Mouse (Mus musculus) neutrophil, adult 59 days (primary cell): ENCODE measurements around the gene Arf6. TPM values are rescaled to one million over a fixed set of nuclear protein-coding genes. Genes with fewer than 3 reads are reported as not detected.

Experiments
- total RNA-seq, 2 experiments: library from RNA; stranded (reverse); gene quantifications; 1 replicate in 1 of 2; 2 replicates in 1 of 2; pipeline ENCODE4 v1.2.4; 2023

Arf6 gene
- total RNA-seq = 100 to 1,000 TPM; 134 to 152 TPM

DNA sequence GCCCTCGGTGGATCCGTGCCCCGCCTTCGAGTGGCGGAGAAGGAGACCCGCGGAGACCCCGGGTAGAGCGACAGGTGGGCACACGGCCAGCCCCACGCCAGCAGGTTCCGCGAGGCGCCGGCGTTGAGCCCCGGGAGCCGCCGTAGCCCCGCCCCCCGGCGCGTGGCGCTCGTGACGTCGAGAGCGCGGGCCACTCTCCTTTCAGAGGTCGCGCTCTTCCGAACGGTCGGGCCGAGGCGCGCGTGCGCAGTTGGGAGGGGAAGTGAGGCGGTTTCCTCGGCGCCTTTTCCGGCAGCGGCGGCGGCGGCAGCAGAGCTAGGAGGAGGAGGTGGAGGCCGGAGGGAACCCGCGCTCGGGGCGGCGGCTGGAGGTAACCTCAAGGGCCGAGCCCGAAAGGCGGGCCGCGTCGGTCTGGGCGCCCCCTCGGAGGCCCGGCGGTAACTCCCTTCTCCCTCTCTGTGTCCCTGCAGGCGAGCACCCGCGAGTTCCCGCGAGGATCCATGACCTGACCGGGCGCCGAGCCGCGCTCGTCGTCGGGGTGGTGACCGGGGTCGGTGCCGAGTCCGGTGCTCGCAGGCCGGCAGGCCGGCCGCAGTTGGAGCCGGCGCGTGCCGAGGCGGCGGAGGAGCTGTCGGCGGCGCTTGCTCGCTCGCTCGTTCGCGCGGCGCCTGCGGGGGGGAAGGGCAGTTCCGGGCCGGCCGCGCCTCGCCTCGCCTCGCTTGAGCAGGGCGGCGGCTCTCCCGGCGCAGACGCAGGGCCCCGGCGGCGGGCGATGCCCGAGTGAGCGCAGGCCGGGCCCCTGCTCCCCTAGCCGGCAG lies at the start of gene Arf6, which contains the start of gene Gm9887:
TSS of gene Arf6 (plus strand) at position 297 of the 818 bp plus-strand sequence.
TSS of gene Gm9887 (minus strand) at position 605 of the 818 bp plus-strand sequence.

DNA sequence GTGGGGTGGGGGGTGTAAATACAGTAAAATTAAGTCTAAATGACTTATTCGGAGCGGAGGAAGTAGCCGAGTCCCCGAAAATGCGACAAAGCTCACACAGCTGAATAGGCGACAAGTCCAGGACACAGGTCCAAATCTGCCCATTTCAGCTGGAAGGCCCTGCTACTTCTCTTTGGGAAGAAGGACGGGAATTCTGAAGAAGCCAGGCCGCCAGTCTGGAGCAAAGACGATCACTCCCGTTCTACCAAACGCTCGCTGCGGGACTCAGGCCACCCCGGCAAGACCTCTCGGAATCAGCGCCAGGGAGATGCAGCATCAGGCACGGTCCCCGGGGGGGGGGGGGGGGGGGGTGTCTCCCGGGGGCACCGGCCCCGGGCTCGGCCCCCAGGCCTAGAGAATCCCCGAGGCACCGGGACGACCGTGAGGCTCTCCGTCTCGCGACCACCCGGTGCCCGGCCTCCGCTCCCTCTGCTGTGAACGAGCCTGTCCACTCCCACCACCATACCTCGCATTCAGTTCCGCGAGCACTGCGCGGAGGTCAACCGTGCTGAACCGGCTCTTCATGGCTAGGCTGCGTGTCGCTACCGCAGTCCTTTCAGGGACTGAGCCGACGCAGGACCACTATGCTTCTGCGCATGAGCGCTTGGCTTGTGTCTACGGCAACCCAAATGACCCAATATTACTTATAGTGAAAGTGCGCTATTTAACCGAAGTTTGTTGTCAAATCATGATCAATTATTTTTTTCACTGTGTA lies 15.2 kb upstream of the Arf6 start, which contains the start of gene Nemf:
TSS of gene Nemf (minus strand) at position 620 of the 754 bp plus-strand sequence.

Other genes with a start within 250 kb of the Arf6 start
- gene Rps29, start 213.0 kb upstream of the Arf6 start, total RNA-seq = 1,000 to 10,000 TPM; 1,464 to 1,683 TPM
- 1 to 10 TPM; 4.1 to 5.5 TPM for gene Lrr1, start 203.3 kb upstream of the Arf6 start, total RNA-seq
- gene Rpl36al, start 188.1 kb upstream of the Arf6 start, total RNA-seq = 100 to 1,000 TPM; 209 to 241 TPM
- 10 to 100 TPM; 27.9 to 31.4 TPM for gene Mgat2, start 188.0 kb upstream of the Arf6 start, total RNA-seq
- 1 to 10 TPM; 3.9 to 7.7 TPM for gene Gm49383, start 175.0 kb upstream of the Arf6 start, total RNA-seq
- 1 to 10 TPM in 1 of 2 experiments, under 1 TPM in 1; 0.82 to 2.5 TPM for gene Dnaaf2, start 173.7 kb upstream of the Arf6 start, total RNA-seq
- gene Gm49384, start 167.9 kb upstream of the Arf6 start, total RNA-seq = 1 to 10 TPM; 4.4 to 6.1 TPM
- 1 to 10 TPM; 8.2 to 8.4 TPM for gene Pole2, start 144.0 kb upstream of the Arf6 start, total RNA-seq
- 1 to 10 TPM in 1 of 2 experiments, under 1 TPM in 1; 0.64 to 1.0 TPM for gene Klhdc1, start 131.0 kb upstream of the Arf6 start, total RNA-seq
- 10 to 100 TPM; 21.0 to 24.6 TPM for gene Klhdc2, start 75.5 kb upstream of the Arf6 start, total RNA-seq
- gene Nemf, start 15.0 kb upstream of the Arf6 start, total RNA-seq = 10 to 100 TPM; 31.1 to 40.9 TPM
- gene Gm9887, start 308 bp downstream of the Arf6 start, total RNA-seq = under 1 TPM; 0.62 to 0.66 TPM
- 1 to 10 TPM; 3.4 to 4.0 TPM for gene Vcpkmt, start 210.9 kb downstream of the Arf6 start, total RNA-seq